Mouse (Mus musculus) forebrain, embryonic 16.5 days (tissue): Measurements from ENCODE around the gene Pick1. TPM values are rescaled to one million over a fixed set of nuclear protein-coding genes. Genes with fewer than 3 reads are reported as not detected.

ENCODE experiments used
- ATAC-seq: fragments of 200-750 bp; cut with Nextera tagmentation; 2 replicates; pipeline ENCODE4 v1.8.0; 2017; ENCODE audit warnings: mild to moderate bottlenecking, moderate library complexity
- H3K27ac ChIP-seq: fragments of 300-500 bp; sonication (generic); 2 replicates; pipeline ENCODE4 v1.5.1; 2014; ENCODE audit warnings: low read length, control low read depth
- H3K27me3 ChIP-seq: fragments of 300-500 bp; sonication (generic); replicated peaks from 2 replicates; pipeline ENCODE4 v1.6.1; 2014; ENCODE audit warnings: low read length; ENCODE audit not compliant: control insufficient read depth, insufficient read depth
- H3K36me3 ChIP-seq: fragments of 300-500 bp; sonication (generic); 2 replicates; pipeline ENCODE4 v1.6.1; 2014; ENCODE audit not compliant: control insufficient read depth, insufficient read depth
- H3K4me1 ChIP-seq: fragments of 300-500 bp; sonication (generic); replicated peaks from 2 replicates; pipeline ENCODE4 v1.6.1; 2014; ENCODE audit warnings: low read length; ENCODE audit not compliant: control insufficient read depth, insufficient read depth
- H3K4me2 ChIP-seq: fragments of 300-500 bp; sonication (generic); 2 replicates; pipeline ENCODE4 v1.6.1; 2014; ENCODE audit warnings: mild to moderate bottlenecking, low read length, control low read depth
- H3K4me3 ChIP-seq: fragments of 300-500 bp; sonication (generic); replicated peaks from 2 replicates; pipeline ENCODE4 v1.5.1; 2014; ENCODE audit warnings: mild to moderate bottlenecking, low read length, control low read depth
- H3K9ac ChIP-seq: fragments of 300-500 bp; sonication (generic); replicated peaks from 2 replicates; pipeline ENCODE4 v1.6.1; 2014; ENCODE audit warnings: low read depth, low read length, control low read depth
- H3K9me3 ChIP-seq: fragments of 300-500 bp; sonication (generic); 2 replicates; pipeline ENCODE4 v1.6.1; 2016; ENCODE audit warnings: low read length; ENCODE audit not compliant: control insufficient read depth
- WGBS: fragments of 180-500 bp; shearing (Covaris S2); extraction: QIAGEN DNeasy Blood & Tissue Kit; methylation state at CpG from one replicate; pipeline ENCODE4 v1.1.7; 2014; 5-methylcytosine and 5-hydroxymethylcytosine counted together
- polyA plus RNA-seq: library from polyadenylated mRNA; unstranded; fragments of >200 nt; fragmentation: Nextera tagmentation; extraction: Ambion mirVana; gene quantifications from 2 replicates; pipeline ENCODE4 v1.2.1, GENCODE M21; 2015

The Pick1 gene
- polyA plus RNA-seq, 1 experiment from 2014 or later = 102 TPM

- no peaks in the 10 kb centered on the region for H3K9me3 ChIP-seq
- 20% methylated on average over 13 of the region's 13 CpGs for WGBS
- H3K27ac ChIP-seq = no peak overlapping the region
- peaks cover 17% of the 10 kb centered on the region for H3K4me1 ChIP-seq
- H3K27me3 ChIP-seq = peaks cover 20% of the 10 kb centered on the region
- H3K4me3 ChIP-seq = peak overlapping the region; percentile 57; the same call in 1 of the 2 replicates
- no peak for ATAC-seq
- no peaks in the 10 kb centered on the region for H3K36me3 ChIP-seq
- H3K4me2 ChIP-seq = peak overlapping the region; percentile 97
- H3K9ac ChIP-seq = no peak overlapping the region
Observed at GRCm38 (mm10) chr15:79262375-79262774, 33.4 kb downstream of the Pick1 start.

GRCm38 (mm10) chr15:79262786-79263309, 33.9 kb downstream of the Pick1 start:
- H3K4me2 ChIP-seq = no peak overlapping the region
- H3K4me3 ChIP-seq = no peak overlapping the region
- no peak for ATAC-seq
- 92% methylated on average over 3 of the region's 3 CpGs for WGBS
- no peak overlapping the region for H3K9ac ChIP-seq
- H3K36me3 ChIP-seq = no peaks in the 10 kb centered on the region
- no peaks in the 10 kb centered on the region for H3K9me3 ChIP-seq
- no peak overlapping the region for H3K27ac ChIP-seq
- H3K4me1 ChIP-seq = peaks cover 17% of the 10 kb centered on the region
- H3K27me3 ChIP-seq = peaks cover 20% of the 10 kb centered on the region

GRCm38 (mm10) chr15:79263726-79264125, 34.8 kb downstream of the Pick1 start:
- ATAC-seq = no peak

GRCm38 (mm10) chr15:79265384-79265783, 36.4 kb downstream of the Pick1 start:
- no peak overlapping the region for H3K9ac ChIP-seq
- peaks cover 20% of the 10 kb centered on the region for H3K4me1 ChIP-seq
- H3K4me3 ChIP-seq = no peak overlapping the region
- 78% methylated on average over 4 of the region's 4 CpGs for WGBS
- no peak overlapping the region for H3K4me2 ChIP-seq
- H3K27ac ChIP-seq = no peak overlapping the region
- no peaks in the 10 kb centered on the region for H3K36me3 ChIP-seq
- H3K27me3 ChIP-seq = peaks cover 18% of the 10 kb centered on the region
- ATAC-seq = no peak
- H3K9me3 ChIP-seq = no peaks in the 10 kb centered on the region

More at GRCm38 (mm10) chr15:79263726-79264125, 34.8 kb downstream of the Pick1 start:
- 88% methylated on average over 6 of the region's 6 CpGs for WGBS
- no peaks in the 10 kb centered on the region for H3K36me3 ChIP-seq
- peaks cover 20% of the 10 kb centered on the region for H3K27me3 ChIP-seq
- H3K9ac ChIP-seq = no peak overlapping the region
- H3K4me2 ChIP-seq = no peak overlapping the region
- no peak overlapping the region for H3K27ac ChIP-seq
- H3K4me3 ChIP-seq = no peak overlapping the region
- no peaks in the 10 kb centered on the region for H3K9me3 ChIP-seq
- H3K4me1 ChIP-seq = peaks cover 17% of the 10 kb centered on the region

- Histone ChIP-seq H3K9ac (no peak overlapping the region), H3K36me3 (no peaks in the 10 kb centered on the region), H3K4me1 (peaks cover 11% of the 10 kb centered on the region), H3K27me3 (no peaks in the 10 kb centered on the region; the same call in 1 of the 2 replicates), H3K27ac (no peak overlapping the region), H3K4me2 (no peak overlapping the region), H3K9me3 (no peaks in the 10 kb centered on the region), H3K4me3 (no peak overlapping the region)
- 29% methylated on average over 1 of the region's 1 CpGs for WGBS
- ATAC-seq = no peak
Observed at GRCm38 (mm10) chr15:79268521-79268920, 39.5 kb downstream of the Pick1 start.

- Histone ChIP-seq H3K4me2 (peak overlapping the region; percentile 97), H3K4me3 (peak overlapping the region; percentile 51), H3K27me3 (no peaks in the 10 kb centered on the region), H3K36me3 (no peaks in the 10 kb centered on the region), H3K4me1 (peaks cover 11% of the 10 kb centered on the region), H3K9me3 (no peaks in the 10 kb centered on the region), H3K9ac (peak overlapping the region; percentile 60), H3K27ac (no peak overlapping the region)
- under 1% methylated on average over 33 of the region's 33 CpGs for WGBS
- ATAC-seq = peak; percentile 81
Observed at GRCm38 (mm10) chr15:79270317-79271123, 41.5 kb downstream of the Pick1 start.

GRCm38 (mm10) chr15:79271124-79271746, 42.3 kb downstream of the Pick1 start:
- WGBS = 14% methylated on average over 17 of the region's 17 CpGs
- Histone ChIP-seq H3K27me3 (no peaks in the 10 kb centered on the region), H3K4me3 (peak overlapping the region; percentile 51), H3K4me1 (peaks cover 11% of the 10 kb centered on the region), H3K4me2 (peak overlapping the region; percentile 97), H3K27ac (no peak overlapping the region), H3K9ac (peak overlapping the region; percentile 47), H3K9me3 (no peaks in the 10 kb centered on the region), H3K36me3 (no peaks in the 10 kb centered on the region)
- ATAC-seq = peak; percentile 27; the same call in 1 of the 2 replicates

- Histone ChIP-seq H3K4me1 (peaks cover 11% of the 10 kb centered on the region), H3K36me3 (no peaks in the 10 kb centered on the region), H3K4me2 (no peak overlapping the region), H3K9ac (no peak overlapping the region), H3K27me3 (no peaks in the 10 kb centered on the region), H3K4me3 (no peak overlapping the region), H3K27ac (no peak overlapping the region), H3K9me3 (no peaks in the 10 kb centered on the region)
- ATAC-seq = no peak
- 67% methylated on average over 10 of the region's 10 CpGs for WGBS
Observed at GRCm38 (mm10) chr15:79273020-79273419, 44.0 kb downstream of the Pick1 start.

- Histone ChIP-seq H3K4me3 (no peak overlapping the region), H3K27me3 (no peaks in the 10 kb centered on the region), H3K4me1 (no peaks in the 10 kb centered on the region), H3K9ac (no peak overlapping the region), H3K27ac (no peak overlapping the region), H3K4me2 (no peak overlapping the region), H3K36me3 (no peaks in the 10 kb centered on the region), H3K9me3 (no peaks in the 10 kb centered on the region)
- no peak for ATAC-seq
- 68% methylated on average over 10 of the region's 10 CpGs for WGBS
Observed at GRCm38 (mm10) chr15:79277728-79278127, 48.8 kb downstream of the Pick1 start.
